Mouse (Mus musculus): ENCODE results near the gene Araf. TPM values are rescaled to one million over a fixed set of nuclear protein-coding genes. Genes with fewer than 3 reads are reported as not detected.

Araf gene
- total and polyA plus RNA-seq, 3 experiments: 52.8 to 72.2 (median 60.6) TPM

- dilution Hi-C loops (cut with MboI; ENCODE audit: extremely low pct_ligation_motif_present, extremely low pct_unique_long_range_greater_than_20kb, low sequenced_read_pairs) (no loop called here), in situ Hi-C loops (cut with MboI; ENCODE audit: low pct_ligation_motif_present, low pct_unique_long_range_greater_than_20kb, low sequenced_read_pairs) (no loop called here)
- Histone ChIP-seq H3K9me3 (replicated peaks; ENCODE audit: low read length) (no peaks in the 10 kb centered on the region), H3K4me2 (ENCODE audit: insufficient read depth, low read depth, poor library complexity, severe bottlenecking) (no peak overlapping the region), H3K9ac (ENCODE audit: insufficient read depth, low read depth) (no peak overlapping the region), H3K4me1 (ENCODE audit: control insufficient read depth in 1 of 2, insufficient read depth in 2 of 2) (peaks cover 4 to 13% of the 10 kb centered on the region in 2 experiments), H3K27ac (ENCODE audit: insufficient read depth, low read depth) (no peak overlapping the region), H3K79me2 (replicated peaks; ENCODE audit: control insufficient read depth, extremely low read depth, insufficient read depth, poor library complexity, severe bottlenecking) (peaks cover 12% of the 10 kb centered on the region), H3K36me3 (replicated peaks in 1 of 2; ENCODE audit: control insufficient read depth in 1 of 2, insufficient read depth in 1 of 2, low read length in 1 of 2) (peaks cover 60 to 81% of the 10 kb centered on the region in 2 experiments), H3K4me3 (replicated peaks in 1 of 3; ENCODE audit: low read depth in 2 of 3, low read length in 2 of 3, poor library complexity in 1 of 3) (no peak overlapping the region), H3K27me3 (replicated peaks) (no peaks in the 10 kb centered on the region)
- DNase-seq (ENCODE audit: extremely low read depth): no peak
- no peak for TF ChIP-seq POLR2A (IDR thresholded peaks at IDR 0.05; ENCODE audit: low read depth, low read length)
- no peak for TF ChIP-seq TCF12 (IDR thresholded peaks at IDR 0.05; ENCODE audit: low read depth, low read length)
- TF ChIP-seq RAD21 (IDR thresholded peaks at IDR 0.05; ENCODE audit: low read depth, low read length): no peak
- TF ChIP-seq ZMIZ1 (IDR thresholded peaks at IDR 0.05; ENCODE audit: low read depth, low read length): no peak
- TF ChIP-seq E2F4 (IDR thresholded peaks at IDR 0.05; ENCODE audit: insufficient replicate concordance, low read depth, low read length): no peak
- TF ChIP-seq SMC3 (IDR thresholded peaks at IDR 0.05; ENCODE audit: low read depth, low read length): no peak
- TF ChIP-seq CTCF (conservative IDR thresholded peaks at IDR 0.05 in 1 of 2, IDR thresholded peaks at IDR 0.05 in 1 of 2; ENCODE audit: low read depth in 2 of 2, low read length in 2 of 2): no peak
- TF ChIP-seq MXI1 (IDR thresholded peaks at IDR 0.05; ENCODE audit: low read depth, low read length): no peak
- no peak for TF ChIP-seq TBP (conservative IDR thresholded peaks at IDR 0.05; ENCODE audit: low read depth, low read length)
- no peak for TF ChIP-seq ZC3H11A (IDR thresholded peaks at IDR 0.05; ENCODE audit: low read depth, low read length)
- TF ChIP-seq ELF1 (IDR thresholded peaks at IDR 0.05; ENCODE audit: low read depth, low read length): no peak
- no peak for TF ChIP-seq GABPA (IDR thresholded peaks at IDR 0.05; ENCODE audit: insufficient replicate concordance, low read depth, low read length)
- no peak for TF ChIP-seq POLR2AphosphoS2 (IDR thresholded peaks at IDR 0.05; ENCODE audit: low read depth, low read length)
Measured at GRCm38 (mm10) chrX:20853794-20854193, 56.2 kb downstream of the Araf start.

GRCm38 (mm10) chrX:20861453-20862104 is 64.0 kb downstream of the Araf start:
- in situ Hi-C loops (cut with MboI; ENCODE audit: low pct_ligation_motif_present, low pct_unique_long_range_greater_than_20kb, low sequenced_read_pairs) (no loop called here), dilution Hi-C loops (cut with MboI; ENCODE audit: extremely low pct_ligation_motif_present, extremely low pct_unique_long_range_greater_than_20kb, low sequenced_read_pairs) (no loop called here)
- H3K9me3 ChIP-seq (replicated peaks; ENCODE audit: low read length): no peaks in the 10 kb centered on the region
- H3K27me3 ChIP-seq (replicated peaks): no peaks in the 10 kb centered on the region
- H3K9ac ChIP-seq (ENCODE audit: insufficient read depth, low read depth): no peak overlapping the region
- TF ChIP-seq JUND (conservative IDR thresholded peaks at IDR 0.05; ENCODE audit: low read depth, low read length) (no peak), SMC3 (IDR thresholded peaks at IDR 0.05; ENCODE audit: low read depth, low read length) (no peak), NELFE (IDR thresholded peaks at IDR 0.05; ENCODE audit: low read depth, low read length) (no peak), EP300 (IDR thresholded peaks at IDR 0.05; ENCODE audit: low read length) (no peak), MYC (IDR thresholded peaks at IDR 0.05; ENCODE audit: low read depth, low read length) (no peak), POLR2A (IDR thresholded peaks at IDR 0.05; ENCODE audit: low read depth, low read length) (no peak), BHLHE40 (IDR thresholded peaks at IDR 0.05; ENCODE audit: low read depth, low read length) (no peak), JUN (IDR thresholded peaks at IDR 0.05; ENCODE audit: insufficient read depth, low read depth, low read length) (no peak), CHD1 (IDR thresholded peaks at IDR 0.05; ENCODE audit: low read depth, low read length) (no peak), ETS1 (conservative IDR thresholded peaks at IDR 0.05; ENCODE audit: low read depth, low read length) (no peak), RAD21 (IDR thresholded peaks at IDR 0.05; ENCODE audit: low read depth, low read length) (no peak), IRF4 (IDR thresholded peaks at IDR 0.05; ENCODE audit: low read depth, low read length) (no peak), KAT2A (IDR thresholded peaks at IDR 0.05; ENCODE audit: insufficient replicate concordance, low read length) (no peak), HCFC1 (IDR thresholded peaks at IDR 0.05; ENCODE audit: low read depth, low read length) (no peak), ZNF384 (IDR thresholded peaks at IDR 0.05; ENCODE audit: low read depth, low read length) (no peak), UBTF (IDR thresholded peaks at IDR 0.05; ENCODE audit: low read depth, low read length) (no peak), SIN3A (IDR thresholded peaks at IDR 0.05; ENCODE audit: low read length) (no peak), POLR2AphosphoS2 (IDR thresholded peaks at IDR 0.05; ENCODE audit: low read depth, low read length) (no peak), E2F4 (IDR thresholded peaks at IDR 0.05; ENCODE audit: insufficient replicate concordance, low read depth, low read length) (no peak)
- DNase-seq (ENCODE audit: extremely low read depth): no peak
- H3K4me1 ChIP-seq (ENCODE audit: control insufficient read depth in 1 of 2, insufficient read depth in 2 of 2): no peaks in the 10 kb centered on the region
- peaks cover 26 to 65% of the 10 kb centered on the region in 2 experiments for H3K36me3 ChIP-seq (replicated peaks in 1 of 2; ENCODE audit: control insufficient read depth in 1 of 2, insufficient read depth in 1 of 2, low read length in 1 of 2)
- no peak overlapping the region for H3K27ac ChIP-seq (ENCODE audit: insufficient read depth, low read depth)
- H3K79me2 ChIP-seq (replicated peaks; ENCODE audit: control insufficient read depth, extremely low read depth, insufficient read depth, poor library complexity, severe bottlenecking): no peaks in the 10 kb centered on the region
- H3K4me2 ChIP-seq (ENCODE audit: insufficient read depth, low read depth, poor library complexity, severe bottlenecking): no peak overlapping the region
- no peak overlapping the region for H3K4me3 ChIP-seq (replicated peaks in 1 of 3; ENCODE audit: low read depth in 2 of 3, low read length in 2 of 3, poor library complexity in 1 of 3)

Data from CH12.LX (cell line).